Mouse (Mus musculus) neural tube, postnatal 0 days (tissue): ENCODE results near the gene Cfap300. TPM values are rescaled to one million over a fixed set of nuclear protein-coding genes. Genes with fewer than 3 reads are reported as not detected.

ENCODE experiments used
- polyA plus RNA-seq: library from polyadenylated mRNA; unstranded; fragments of >200 nt; fragmentation: Nextera tagmentation; extraction: Ambion mirVana; gene quantifications from 2 replicates; pipeline ENCODE4 v1.2.1, GENCODE M21; 2015

The Cfap300 gene
- 10.4 and 11.2 TPM in 2 replicates for polyA plus RNA-seq

DNA sequence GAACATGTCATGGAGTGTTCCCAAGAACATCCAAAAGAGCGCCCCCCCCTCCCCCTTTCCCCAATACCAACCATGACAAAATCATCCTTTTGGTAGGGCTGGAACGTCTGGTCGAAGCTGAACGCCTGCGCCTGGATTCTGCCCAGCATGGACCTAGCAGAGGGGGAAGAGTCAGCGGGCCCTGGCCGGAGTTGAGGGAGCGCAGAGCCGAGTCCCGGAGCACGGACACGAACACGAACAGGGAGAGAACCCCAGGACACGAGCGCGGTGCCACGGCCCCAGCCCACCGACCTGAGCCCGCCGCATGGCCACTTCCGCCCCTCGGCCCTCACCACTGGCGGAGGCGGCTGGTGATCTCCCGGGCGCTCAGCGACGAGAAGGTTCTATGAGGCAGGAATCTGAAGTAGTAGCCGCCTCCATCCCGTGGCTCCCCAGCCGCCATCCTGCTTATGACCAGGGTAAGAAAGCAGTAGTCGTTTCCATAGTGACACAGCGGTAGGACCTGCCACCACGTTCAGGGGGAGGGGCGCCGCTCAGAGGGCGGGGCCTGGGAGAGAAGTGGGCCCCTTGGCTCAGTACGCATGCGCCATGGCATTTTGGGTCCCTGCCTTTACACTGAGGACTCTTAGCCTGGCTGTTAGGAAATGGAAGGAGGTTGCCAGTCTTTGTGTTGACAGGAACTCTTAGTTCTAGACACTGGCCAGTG, at the start of gene Cfap300:
Gene Cfap300 (minus strand): TSS at position 486 of the 706 bp plus-strand sequence.

DNA sequence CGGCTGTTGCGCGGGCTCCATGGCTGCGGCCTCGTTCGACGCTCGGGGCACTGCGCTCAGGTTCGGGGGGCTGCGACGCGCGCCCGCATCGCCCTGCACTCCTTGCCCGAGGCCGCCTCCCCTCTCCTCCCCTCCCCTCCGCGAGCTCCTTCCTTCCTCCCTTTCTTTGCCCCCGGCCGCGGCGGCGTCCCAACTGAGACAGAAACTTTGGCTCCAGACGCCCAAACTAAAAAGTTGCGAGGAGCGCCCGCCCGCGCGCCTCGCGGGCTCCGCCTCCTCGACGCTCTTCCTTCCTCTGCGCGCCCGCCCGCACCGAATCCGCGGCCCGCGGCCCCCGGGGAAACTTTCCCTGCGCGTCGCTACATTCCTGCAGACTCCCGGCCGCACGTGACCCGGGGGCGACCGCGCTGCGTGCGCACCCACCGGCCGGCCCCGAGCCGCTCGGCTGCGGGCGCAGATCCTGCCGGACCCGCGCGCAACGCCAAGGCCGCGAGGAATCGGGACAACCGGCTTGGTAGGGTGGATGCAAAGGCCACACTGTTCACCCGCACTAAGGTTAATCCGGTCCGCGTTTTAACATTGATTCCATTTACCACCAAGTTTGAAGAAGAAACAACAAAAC, 38.1 kb downstream of the Cfap300 start, which contains the start of gene Yap1:
Gene Yap1 (minus strand): TSS at position 227 of the 622 bp plus-strand sequence.

Other genes starting within 250 kb of the Cfap300 start
- 27.3 and 29.8 TPM in 2 replicates for gene Birc2, start 205.8 kb downstream of the Cfap300 start, polyA plus RNA-seq
- gene Birc3, start 169.6 kb downstream of the Cfap300 start, polyA plus RNA-seq, result 1.8 and 2.1 TPM in 2 replicates
- 6.5 and 7.6 TPM in 2 replicates for gene Yap1, start 38.2 kb downstream of the Cfap300 start, polyA plus RNA-seq
- gene Cep126, start 91.5 kb upstream of the Cfap300 start, polyA plus RNA-seq, result 3.1 and 3.6 TPM in 2 replicates